In the genomic region with DNA sequence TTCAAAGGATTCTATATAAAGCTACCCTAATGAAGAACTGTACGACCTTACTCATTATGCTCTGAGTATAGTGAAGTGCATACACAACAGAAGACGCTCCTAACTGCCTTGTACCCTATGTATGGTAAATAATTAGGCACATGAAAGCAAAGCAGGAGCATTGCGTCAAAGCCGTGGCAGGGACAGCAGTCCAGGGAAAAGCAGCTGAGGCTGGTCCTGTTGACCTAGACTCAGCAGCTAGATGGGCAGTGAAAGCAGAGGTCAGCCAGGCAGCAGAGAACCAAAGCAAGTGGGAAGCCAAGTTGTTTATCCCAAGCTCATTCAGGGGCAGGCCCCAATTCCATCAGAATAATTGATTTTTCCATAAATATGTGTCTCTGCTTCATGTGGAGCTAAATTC, we compare ENCODE assay signal across 26 mouse cellular contexts.
DNase-seq lines count a peak whose midpoint lies in the region; ATAC-seq lines count a peak whose summit lies in the region.
"Had no signal": no experiment of that assay in that cellular context is flagged by ENCODE, and none has a peak within 500 bp of the region (broad histone marks: within the 10 kb centered on the region; RNA-seq: fewer than 3 reads in every experiment).

No protein-coding gene starts in this region.

- H3K4me2 ChIP-seq in midbrain, embryonic 13.5 days (replicated peaks) = no peak overlapping the region
- H3K4me2 ChIP-seq in midbrain, embryonic 14.5 days (ENCODE audit: low read length) = no peak overlapping the region
- H3K4me2 ChIP-seq: embryonic facial prominence, embryonic 13.5 days; forebrain, embryonic 15.5 days; heart, embryonic 13.5 days; hindbrain, embryonic 12.5 days had no signal

- no peaks in the 10 kb centered on the region for H3K27me3 ChIP-seq in midbrain, embryonic 13.5 days
- H3K27me3 ChIP-seq in midbrain, embryonic 14.5 days (ENCODE audit: control insufficient read depth, insufficient read depth, low read length) = no peaks in the 10 kb centered on the region
- H3K27me3 ChIP-seq: embryonic facial prominence, embryonic 13.5 days; forebrain, embryonic 15.5 days; heart, embryonic 13.5 days; hindbrain, embryonic 12.5 days had no signal

- H3K9ac ChIP-seq in midbrain, embryonic 13.5 days (replicated peaks) = no peak overlapping the region
- H3K9ac ChIP-seq in midbrain, embryonic 14.5 days (replicated peaks; ENCODE audit: low read length) = no peak overlapping the region
- H3K9ac ChIP-seq: embryonic facial prominence, embryonic 13.5 days; forebrain, embryonic 15.5 days; heart, embryonic 13.5 days; hindbrain, embryonic 12.5 days had no signal

- DNase-seq in heart, adult 11 months = peak; percentile 61
- no peak for DNase-seq in heart, adult 9 months (ENCODE audit: low spot score in 2 of 2)
- no peak for DNase-seq in midbrain, embryonic 14.5 days
- peak; percentile 36 for DNase-seq in retina, embryonic 14.5 days (ENCODE audit: low spot score)
- peak; percentile 53 for DNase-seq in retina, postnatal 1 day
- DNase-seq: adrenal gland, adult 2 months; adrenal gland, postnatal 14 days; cerebellum, adult 11 months; cerebellum, adult 8-10 months; cerebellum, postnatal 10 days; cerebellum, postnatal 36 days; embryo, embryonic 11 days; gastrocnemius, postnatal 10 days; gastrocnemius, postnatal 36 days; heart, postnatal 14 days had no signal

- WGBS in midbrain, embryonic 13.5 days = 56% methylated on average over 4 of the region's 4 CpGs
- 70% methylated on average over 4 of the region's 4 CpGs for WGBS in midbrain, embryonic 14.5 days

- peaks cover 25% of the 10 kb centered on the region for H3K4me1 ChIP-seq in midbrain, embryonic 13.5 days (replicated peaks)
- H3K4me1 ChIP-seq in midbrain, embryonic 14.5 days (ENCODE audit: control insufficient read depth, insufficient read depth, low read length) = peaks cover 10% of the 10 kb centered on the region

- H3K36me3 ChIP-seq in midbrain, embryonic 13.5 days = no peaks in the 10 kb centered on the region
- no peaks in the 10 kb centered on the region for H3K36me3 ChIP-seq in midbrain, embryonic 14.5 days (ENCODE audit: control insufficient read depth, insufficient read depth, low read length)
- H3K36me3 ChIP-seq: embryonic facial prominence, embryonic 10.5 days; embryonic facial prominence, embryonic 13.5 days; forebrain, embryonic 15.5 days; heart, embryonic 13.5 days; hindbrain, embryonic 12.5 days had no signal

- H3K9me3 ChIP-seq in midbrain, embryonic 13.5 days = no peaks in the 10 kb centered on the region
- H3K9me3 ChIP-seq in midbrain, embryonic 14.5 days (ENCODE audit: control insufficient read depth, low read length) = no peaks in the 10 kb centered on the region
- H3K9me3 ChIP-seq: embryonic facial prominence, embryonic 10.5 days; embryonic facial prominence, embryonic 13.5 days; forebrain, embryonic 15.5 days; heart, embryonic 13.5 days; hindbrain, embryonic 12.5 days had no signal

- ATAC-seq in midbrain, embryonic 13.5 days = no peak
- ATAC-seq in midbrain, embryonic 14.5 days (ENCODE audit: low FRiP score, low TSS enrichment) = no peak
- ATAC-seq: CD4-positive, CD25-positive, alpha-beta regulatory T cell, adult 4 months; forebrain, embryonic 15.5 days; hindbrain, embryonic 16.5 days; inflammation-experienced regulatory T-cells, adult 6 months; intestine, embryonic 16.5 days had no signal

- peak overlapping the region; percentile 49; the same call in 1 of the 2 replicates for H3K27ac ChIP-seq in midbrain, embryonic 13.5 days
- H3K27ac ChIP-seq in midbrain, embryonic 14.5 days (replicated peaks; ENCODE audit: low read depth, low read length) = no peak overlapping the region
- H3K27ac ChIP-seq: embryonic facial prominence, embryonic 10.5 days; embryonic facial prominence, embryonic 13.5 days; forebrain, embryonic 15.5 days; heart, embryonic 13.5 days; hindbrain, embryonic 12.5 days had no signal

- no peak overlapping the region for H3K4me3 ChIP-seq in midbrain, embryonic 13.5 days (replicated peaks)
- no peak overlapping the region for H3K4me3 ChIP-seq in midbrain, embryonic 14.5 days (replicated peaks; ENCODE audit: low read depth, low read length)
- H3K4me3 ChIP-seq: embryonic facial prominence, embryonic 10.5 days; embryonic facial prominence, embryonic 13.5 days; erythroblast, embryonic 14.5 days; forebrain, embryonic 15.5 days; heart, embryonic 13.5 days; hindbrain, embryonic 12.5 days had no signal

Comparison
In these comparisons a context has a peak if more than half of its experiments do, and no peak if none do; other contexts are left out.
1. DNase-seq: peak in heart, adult 11 months (single experiment), retina, embryonic 14.5 days (single experiment) and retina, postnatal 1 day (single experiment); none in heart, adult 9 months (0 of 2) and midbrain, embryonic 14.5 days (single experiment).